Mouse (Mus musculus): ENCODE results near the gene Lamtor3. TPM values are rescaled to one million over a fixed set of nuclear protein-coding genes. Genes with fewer than 3 reads are reported as not detected.
"Not testable (repeated sequence)": the region's sequence is repeated elsewhere in the genome, so short reads cannot be mapped to it uniquely, and the experiment has no call there.

The Lamtor3 gene
- polyA plus RNA-seq, 1 experiment, result 9.4 TPM

DNA sequence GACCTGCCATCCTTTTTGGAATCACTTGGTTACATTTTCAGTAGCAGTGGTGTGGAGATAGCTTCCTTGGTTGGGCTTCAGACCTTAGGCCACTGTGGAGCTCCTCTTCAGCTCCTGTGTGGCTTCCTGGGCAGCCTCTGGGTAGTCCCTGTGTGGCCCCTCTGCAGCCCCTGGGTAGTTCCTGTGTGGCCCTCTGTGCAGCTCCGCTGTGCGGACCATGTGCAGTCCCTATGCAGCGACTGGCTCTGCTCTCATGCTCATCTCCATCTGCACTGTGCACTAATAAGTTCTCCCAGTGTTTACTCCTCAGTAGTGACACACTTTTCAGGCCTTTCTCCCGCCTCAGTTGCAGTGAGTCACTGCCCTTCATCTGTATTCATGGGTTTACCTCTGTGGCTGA is 26.2 kb upstream of the Lamtor3 start:
- 92% methylated on average over 4 of the region's 4 CpGs for WGBS
- no peak for TF ChIP-seq POLR2A (IDR thresholded peaks at IDR 0.05; ENCODE audit: low read depth, low read length)
- TF ChIP-seq CTCF (IDR thresholded peaks at IDR 0.05; ENCODE audit: extremely low read depth, insufficient read length, insufficient replicate concordance, low read depth, low read length), result no peak
- H3K36me3 ChIP-seq (ENCODE audit: control insufficient read depth, insufficient read depth, low read length), result peaks cover 13% of the 10 kb centered on the region

GRCm38 (mm10) chr3:137893789-137894188 is 24.5 kb upstream of the Lamtor3 start:
- no peaks in the 10 kb centered on the region for H3K27me3 ChIP-seq (ENCODE audit: control insufficient read depth, insufficient read depth, low read length)
- H3K36me3 ChIP-seq (ENCODE audit: control insufficient read depth, insufficient read depth, low read length), result peaks cover 11% of the 10 kb centered on the region
- H3K4me1 ChIP-seq (ENCODE audit: control insufficient read depth, insufficient read depth, insufficient read length, low read length), result no peaks in the 10 kb centered on the region
- 83% methylated on average over 4 of the region's 4 CpGs for WGBS
- no peak overlapping the region for H3K4me3 ChIP-seq (ENCODE audit: low read depth, low read length)
- H3K27ac ChIP-seq (ENCODE audit: insufficient read depth, low read depth, low read length), result no peak overlapping the region
- TF ChIP-seq POLR2A (IDR thresholded peaks at IDR 0.05; ENCODE audit: low read depth, low read length), result no peak
- no peak for TF ChIP-seq CTCF (IDR thresholded peaks at IDR 0.05; ENCODE audit: extremely low read depth, insufficient read length, insufficient replicate concordance, low read depth, low read length)

More for the DNA sequence above, 26.2 kb upstream of the Lamtor3 start:
- H3K27me3 ChIP-seq (ENCODE audit: control insufficient read depth, insufficient read depth, low read length), result no peaks in the 10 kb centered on the region
- H3K4me1 ChIP-seq (ENCODE audit: control insufficient read depth, insufficient read depth, insufficient read length, low read length), result no peaks in the 10 kb centered on the region
- H3K27ac ChIP-seq (ENCODE audit: insufficient read depth, low read depth, low read length), result no peak overlapping the region
- no peak overlapping the region for H3K4me3 ChIP-seq (ENCODE audit: low read depth, low read length)

GRCm38 (mm10) chr3:137895196-137895595 is 23.1 kb upstream of the Lamtor3 start:
- Histone ChIP-seq H3K36me3 (ENCODE audit: control insufficient read depth, insufficient read depth, low read length) (peaks cover 5% of the 10 kb centered on the region), H3K4me1 (ENCODE audit: control insufficient read depth, insufficient read depth, insufficient read length, low read length) (no peaks in the 10 kb centered on the region), H3K27ac (ENCODE audit: insufficient read depth, low read depth, low read length) (no peak overlapping the region), H3K4me3 (ENCODE audit: low read depth, low read length) (no peak overlapping the region), H3K27me3 (ENCODE audit: control insufficient read depth, insufficient read depth, low read length) (no peaks in the 10 kb centered on the region)
- TF ChIP-seq CTCF (IDR thresholded peaks at IDR 0.05; ENCODE audit: extremely low read depth, insufficient read length, insufficient replicate concordance, low read depth, low read length), result peak; percentile 49; the same call in 1 of the 2 replicates
- TF ChIP-seq POLR2A (IDR thresholded peaks at IDR 0.05; ENCODE audit: low read depth, low read length), result no peak
- WGBS, result 91% methylated on average over 3 of the region's 3 CpGs

DNA sequence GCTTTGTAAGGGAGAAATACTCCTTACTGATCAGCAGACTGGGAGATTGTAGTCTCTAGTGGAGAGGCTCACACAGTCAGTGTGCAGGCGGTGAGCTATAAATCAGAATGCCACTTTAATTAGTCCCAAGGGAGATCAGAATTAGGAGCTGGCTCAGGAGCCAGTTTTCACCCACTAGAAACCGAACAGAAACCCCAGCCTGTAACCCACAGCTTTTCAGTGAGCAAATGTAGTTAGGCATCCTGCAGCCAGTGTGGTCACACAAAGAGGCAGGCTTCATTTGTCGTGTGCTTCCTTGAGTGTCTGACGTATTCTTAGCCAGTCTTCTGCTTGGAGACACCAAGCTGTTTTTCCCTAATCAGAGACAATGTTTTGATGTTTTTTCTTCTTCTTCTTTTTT is 21.9 kb upstream of the Lamtor3 start:
- H3K27me3 ChIP-seq (ENCODE audit: control insufficient read depth, insufficient read depth, low read length), result no peaks in the 10 kb centered on the region
- no peak for TF ChIP-seq CTCF (IDR thresholded peaks at IDR 0.05; ENCODE audit: extremely low read depth, insufficient read length, insufficient replicate concordance, low read depth, low read length)
- TF ChIP-seq POLR2A (IDR thresholded peaks at IDR 0.05; ENCODE audit: low read depth, low read length), result no peak
- H3K4me1 ChIP-seq (ENCODE audit: control insufficient read depth, insufficient read depth, insufficient read length, low read length), result no peaks in the 10 kb centered on the region
- 89% methylated on average over 4 of the region's 4 CpGs for WGBS
- no peak overlapping the region for H3K4me3 ChIP-seq (ENCODE audit: low read depth, low read length)
- H3K27ac ChIP-seq (ENCODE audit: insufficient read depth, low read depth, low read length), result no peak overlapping the region
- peaks cover 5% of the 10 kb centered on the region for H3K36me3 ChIP-seq (ENCODE audit: control insufficient read depth, insufficient read depth, low read length)

GRCm38 (mm10) chr3:137896867-137897266 is 21.4 kb upstream of the Lamtor3 start:
- Histone ChIP-seq H3K27ac (ENCODE audit: insufficient read depth, low read depth, low read length) (no peak overlapping the region), H3K27me3 (ENCODE audit: control insufficient read depth, insufficient read depth, low read length) (no peaks in the 10 kb centered on the region), H3K36me3 (ENCODE audit: control insufficient read depth, insufficient read depth, low read length) (peaks cover 6% of the 10 kb centered on the region), H3K4me3 (ENCODE audit: low read depth, low read length) (no peak overlapping the region), H3K4me1 (ENCODE audit: control insufficient read depth, insufficient read depth, insufficient read length, low read length) (no peaks in the 10 kb centered on the region)
- TF ChIP-seq POLR2A (IDR thresholded peaks at IDR 0.05; ENCODE audit: low read depth, low read length) (no peak), CTCF (IDR thresholded peaks at IDR 0.05; ENCODE audit: extremely low read depth, insufficient read length, insufficient replicate concordance, low read depth, low read length) (no peak)
- 94% methylated on average over 3 of the region's 3 CpGs for WGBS

DNA sequence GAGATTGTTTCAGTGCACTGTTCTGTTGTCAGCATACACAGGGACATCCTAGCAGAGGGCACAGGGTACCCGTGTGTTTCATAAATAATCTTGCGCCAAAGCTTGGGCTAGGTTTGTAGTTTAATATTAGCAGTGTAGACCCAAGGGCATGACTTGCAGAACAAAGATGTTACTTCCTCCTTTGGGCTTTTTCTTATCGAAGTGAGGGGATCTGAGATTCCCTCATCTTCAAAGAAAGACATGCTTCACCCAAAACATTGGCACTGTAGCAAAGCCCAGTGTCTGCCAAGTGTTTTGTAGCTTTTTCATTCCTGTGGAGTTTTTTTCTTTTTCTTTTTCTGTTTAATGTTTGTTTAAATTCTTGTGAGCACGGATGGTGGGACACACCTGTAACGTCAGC is 20.6 kb upstream of the Lamtor3 start:
- Histone ChIP-seq H3K27ac (ENCODE audit: insufficient read depth, low read depth, low read length) (no peak overlapping the region), H3K27me3 (ENCODE audit: control insufficient read depth, insufficient read depth, low read length) (no peaks in the 10 kb centered on the region), H3K4me3 (ENCODE audit: low read depth, low read length) (no peak overlapping the region), H3K4me1 (ENCODE audit: control insufficient read depth, insufficient read depth, insufficient read length, low read length) (no peaks in the 10 kb centered on the region), H3K36me3 (ENCODE audit: control insufficient read depth, insufficient read depth, low read length) (peaks cover 6% of the 10 kb centered on the region)
- TF ChIP-seq POLR2A (IDR thresholded peaks at IDR 0.05; ENCODE audit: low read depth, low read length) (no peak), CTCF (IDR thresholded peaks at IDR 0.05; ENCODE audit: extremely low read depth, insufficient read length, insufficient replicate concordance, low read depth, low read length) (no peak)
- 84% methylated on average over 5 of the region's 5 CpGs for WGBS

DNA sequence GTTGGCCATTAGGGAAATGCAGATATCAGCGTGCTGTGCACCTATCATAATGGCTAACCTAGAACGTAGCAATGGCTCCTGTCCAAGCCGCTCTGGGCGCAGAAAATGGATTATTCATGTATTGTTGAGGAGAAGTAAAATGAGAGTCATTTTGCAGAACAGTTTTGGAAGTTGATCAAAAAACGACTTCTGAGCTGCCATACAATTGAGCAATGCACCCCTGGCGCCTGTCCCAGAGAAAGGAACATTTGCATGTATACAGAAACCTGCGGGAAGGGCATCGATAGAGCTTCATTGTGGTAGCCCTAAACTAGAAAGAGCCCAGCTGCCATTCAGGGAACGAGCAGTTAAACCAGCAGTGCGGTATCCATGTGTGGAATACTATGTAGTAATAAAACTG is 18.2 kb upstream of the Lamtor3 start:
- WGBS, result 70% methylated on average over 10 of the region's 10 CpGs
- Histone ChIP-seq H3K27ac (ENCODE audit: insufficient read depth, low read depth, low read length) (no peak overlapping the region), H3K4me3 (ENCODE audit: low read depth, low read length) (no peak overlapping the region), H3K4me1 (ENCODE audit: control insufficient read depth, insufficient read depth, insufficient read length, low read length) (no peaks in the 10 kb centered on the region), H3K36me3 (ENCODE audit: control insufficient read depth, insufficient read depth, low read length) (peaks cover 18% of the 10 kb centered on the region), H3K27me3 (ENCODE audit: control insufficient read depth, insufficient read depth, low read length) (no peaks in the 10 kb centered on the region)
- TF ChIP-seq POLR2A (IDR thresholded peaks at IDR 0.05; ENCODE audit: low read depth, low read length) (no peak), CTCF (IDR thresholded peaks at IDR 0.05; ENCODE audit: extremely low read depth, insufficient read length, insufficient replicate concordance, low read depth, low read length) (no peak)

- H3K27me3 ChIP-seq (ENCODE audit: control insufficient read depth, insufficient read depth, low read length), result no peaks in the 10 kb centered on the region
- TF ChIP-seq CTCF (IDR thresholded peaks at IDR 0.05; ENCODE audit: extremely low read depth, insufficient read length, insufficient replicate concordance, low read depth, low read length), result no peak
- no peak for TF ChIP-seq POLR2A (IDR thresholded peaks at IDR 0.05; ENCODE audit: low read depth, low read length)
- 46% methylated on average over 2 of the region's 2 CpGs for WGBS
Measured at GRCm38 (mm10) chr3:137913093-137913492, 5.2 kb upstream of the Lamtor3 start.

GRCm38 (mm10) chr3:137914567-137914966 is 3.7 kb upstream of the Lamtor3 start:
- 86% methylated on average over 1 of the region's 1 CpGs for WGBS
- H3K4me1 ChIP-seq (ENCODE audit: control insufficient read depth, insufficient read depth, insufficient read length, low read length); H3K27me3 ChIP-seq (ENCODE audit: control insufficient read depth, insufficient read depth, low read length); H3K27ac ChIP-seq (ENCODE audit: insufficient read depth, low read depth, low read length); H3K4me3 ChIP-seq (ENCODE audit: low read depth, low read length); H3K36me3 ChIP-seq (ENCODE audit: control insufficient read depth, insufficient read depth, low read length): not testable (repeated sequence)

More at GRCm38 (mm10) chr3:137913093-137913492, 5.2 kb upstream of the Lamtor3 start:
- Histone ChIP-seq H3K27ac (ENCODE audit: insufficient read depth, low read depth, low read length) (no peak overlapping the region), H3K36me3 (ENCODE audit: control insufficient read depth, insufficient read depth, low read length) (peaks cover 5% of the 10 kb centered on the region), H3K4me3 (ENCODE audit: low read depth, low read length) (no peak overlapping the region), H3K4me1 (ENCODE audit: control insufficient read depth, insufficient read depth, insufficient read length, low read length) (peaks cover 4% of the 10 kb centered on the region)

Data from small intestine, adult 2 months (tissue).